Mouse (Mus musculus) G1E (cell line): Measurements from ENCODE around the gene Prrt3. TPM values are rescaled to one million over a fixed set of nuclear protein-coding genes. Genes with fewer than 3 reads are reported as not detected.
A peak's percentile ranks its signal among the peaks of the same experiment; 100 is the strongest.

Source experiments
- ATAC-seq: 2 replicates; pipeline ENCODE4 v1.8.0; 2016; ENCODE audit warnings: mild to moderate bottlenecking; ENCODE audit not compliant: insufficient number of reproducible peaks, poor library complexity, low FRiP score, severe bottlenecking; ENCODE audit errors: extremely low read depth
- DNase-seq: peaks from one replicate; pipeline ENCODE4 v3.0.0; 2012; ENCODE audit warnings: low spot score
- H3K27me3 ChIP-seq: 2 replicates; pipeline ENCODE4 v1.6.1; 2012; ENCODE audit warnings: mild to moderate bottlenecking, low read length, inconsistent platforms; ENCODE audit not compliant: insufficient read depth
- H3K36me3 ChIP-seq: replicated peaks from 2 replicates; pipeline ENCODE3; 2012; ENCODE audit warnings: mild to moderate bottlenecking, inconsistent platforms
- H3K4me1 ChIP-seq: 2 replicates; pipeline ENCODE4 v1.6.1; 2012; ENCODE audit warnings: low read depth, low read length, inconsistent platforms, mixed read lengths; ENCODE audit not compliant: insufficient read depth
- H3K4me3 ChIP-seq: 2 replicates; pipeline ENCODE4 v1.5.1; 2012; ENCODE audit warnings: low read depth, mild to moderate bottlenecking, inconsistent platforms, low read length, moderate library complexity, mixed read lengths
- H3K9me3 ChIP-seq: replicated peaks from 2 replicates; pipeline ENCODE4 v1.6.1; 2012; ENCODE audit warnings: inconsistent platforms
- CTCF ChIP-seq: IDR thresholded peaks from 2 replicates; pipeline ENCODE4 v1.5.1; 2012; ENCODE audit warnings: low read depth, low read length, inconsistent platforms, mixed read lengths
- GATA1 ChIP-seq: IDR thresholded peaks from 2 replicates; pipeline ENCODE4 v1.6.1; 2012; ENCODE audit warnings: borderline replicate concordance, low read length, inconsistent platforms, mixed read lengths
- GATA2 ChIP-seq: IDR thresholded peaks from 2 replicates; pipeline ENCODE4 v1.6.1; 2012; ENCODE audit warnings: low read depth, low read length, inconsistent platforms, borderline replicate concordance
- POLR2AphosphoS5 ChIP-seq: IDR thresholded peaks from 2 replicates; pipeline ENCODE4 v1.6.1; 2012; ENCODE audit warnings: low read depth, low read length, inconsistent platforms; ENCODE audit not compliant: insufficient replicate concordance
- TAL1 ChIP-seq: conservative IDR thresholded peaks from 2 replicates; pipeline ENCODE4 v1.6.1; 2012; ENCODE audit warnings: low read depth, low read length, inconsistent platforms, mixed read lengths
- polyA plus RNA-seq: library from polyadenylated mRNA; stranded (reverse); fragments of >175 nt; gene quantifications from 2 replicates; pipeline ENCODE4 v1.2.3, GENCODE M21; 2012
- total RNA-seq, 2 experiments: library from RNA; stranded (forward) in 1 of 2; stranded (reverse) in 1 of 2; fragments of 200-1000 nt in 1 of 2; fragments of >200 nt in 1 of 2; fragmentation: Nextera tagmentation in 1 of 2; gene quantifications; 2 replicates each; pipeline ENCODE4 v1.2.3; 2014 to 2017

The Prrt3 gene
- total and polyA plus RNA-seq, 3 experiments, result under 0.01 TPM; not detected in 2

DNA sequence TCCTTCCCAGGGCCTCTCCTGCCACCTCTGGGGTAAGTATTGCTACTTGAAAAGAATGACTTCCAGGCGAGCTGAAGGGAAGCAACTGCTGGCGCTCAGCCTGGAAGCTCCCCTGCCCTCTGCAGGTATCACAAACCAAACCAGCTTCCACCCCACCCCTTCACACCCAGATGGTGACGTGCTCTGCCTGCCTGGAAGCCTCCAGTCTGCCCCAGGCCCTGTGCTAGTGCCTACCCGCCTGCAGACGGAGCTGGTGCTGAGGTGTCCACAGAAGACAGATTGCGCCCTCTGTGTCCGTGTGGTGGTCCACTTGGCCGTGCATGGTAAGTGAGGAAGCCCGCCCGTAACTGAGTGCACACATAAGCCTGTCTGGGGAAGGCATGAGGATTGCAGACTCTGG lies 29.7 kb downstream of the Prrt3 start:
- no peak for TF ChIP-seq POLR2AphosphoS5
- no peak for TF ChIP-seq CTCF
- TF ChIP-seq GATA2, result no peak
- no peak for TF ChIP-seq GATA1
- no peak for TF ChIP-seq TAL1
- H3K4me1 ChIP-seq, result peaks cover 36% of the 10 kb centered on the region
- no peaks in the 10 kb centered on the region for H3K36me3 ChIP-seq
- H3K27me3 ChIP-seq, result peaks cover 77% of the 10 kb centered on the region
- peaks cover 4% of the 10 kb centered on the region; the same call in 1 of the 2 replicates for H3K9me3 ChIP-seq
- H3K4me3 ChIP-seq, result no peak overlapping the region
- no peak for DNase-seq
- no peak for ATAC-seq

DNA sequence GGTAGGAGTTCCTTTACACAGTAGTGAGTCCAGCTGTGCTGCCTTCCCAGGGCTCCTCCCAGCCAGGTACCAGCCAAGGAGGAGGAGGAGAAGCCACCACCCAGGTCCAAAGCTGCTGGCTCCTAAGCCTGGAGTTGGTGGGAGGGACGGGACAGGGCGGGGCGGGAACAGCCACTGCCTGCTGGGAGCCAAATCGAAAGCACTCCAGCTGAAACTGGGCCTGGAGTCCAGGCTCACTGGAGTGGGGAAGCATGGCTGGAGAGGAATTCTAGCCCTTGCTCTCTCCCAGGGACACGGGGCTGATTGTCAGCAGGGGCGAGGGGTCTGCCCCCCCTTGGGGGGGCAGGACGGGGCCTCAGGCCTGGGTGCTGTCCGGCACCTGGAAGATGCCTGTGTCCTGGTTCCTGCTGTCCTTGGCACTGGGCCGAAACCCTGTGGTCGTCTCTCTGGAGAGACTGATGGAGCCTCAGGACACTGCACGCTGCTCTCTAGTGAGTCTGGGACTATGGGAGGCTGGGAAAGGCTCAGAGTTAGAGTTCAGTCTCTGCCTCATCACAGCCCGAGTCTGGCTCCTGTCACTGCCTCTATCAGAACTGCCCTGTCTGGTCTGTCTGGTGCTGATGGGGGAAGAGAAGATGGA lies 30.3 kb downstream of the Prrt3 start, which contains the start of gene Il17rc:
Gene Il17rc, plus strand, starts transcription at position 131 of the 640 bp plus-strand sequence.
- H3K4me1 ChIP-seq, result peaks cover 31% of the 10 kb centered on the region
- peaks cover 4% of the 10 kb centered on the region; the same call in 1 of the 2 replicates for H3K9me3 ChIP-seq
- no peak for ATAC-seq
- peaks cover 70% of the 10 kb centered on the region for H3K27me3 ChIP-seq
- H3K36me3 ChIP-seq, result no peaks in the 10 kb centered on the region
- no peak for DNase-seq
- H3K4me3 ChIP-seq, result no peak within 1 kb of the TSS
- TF ChIP-seq CTCF (no peak), TAL1 (no peak), GATA1 (no peak)

DNA sequence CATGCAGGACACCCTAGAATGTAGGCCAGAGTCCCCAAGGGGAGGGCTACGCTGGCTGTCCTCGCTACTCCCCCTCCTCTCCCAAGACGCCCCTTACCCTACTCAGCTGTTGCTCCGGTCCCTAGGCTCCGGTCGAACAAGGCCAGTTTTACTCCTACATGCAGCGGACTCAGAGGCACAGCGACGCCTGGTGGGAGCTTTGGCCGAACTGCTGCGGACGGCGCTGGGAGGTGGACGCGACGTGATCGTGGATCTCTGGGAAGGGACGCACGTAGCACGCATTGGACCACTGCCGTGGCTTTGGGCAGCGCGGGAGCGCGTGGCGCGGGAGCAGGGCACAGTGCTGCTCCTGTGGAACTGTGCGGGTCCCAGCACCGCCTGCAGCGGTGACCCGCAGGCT lies 32.3 kb downstream of the Prrt3 start:
- Histone ChIP-seq H3K4me3 (0 out of 2 replicates have a peak overlapping the region, but pooled peaks have one; percentile 4), H3K4me1 (peaks cover 28% of the 10 kb centered on the region), H3K9me3 (peaks cover 4% of the 10 kb centered on the region; the same call in 1 of the 2 replicates), H3K27me3 (peaks cover 72% of the 10 kb centered on the region), H3K36me3 (no peaks in the 10 kb centered on the region)
- DNase-seq (no peak), ATAC-seq (no peak)
- TF ChIP-seq GATA1 (no peak), POLR2AphosphoS5 (no peak), CTCF (no peak), TAL1 (no peak), GATA2 (no peak)

DNA sequence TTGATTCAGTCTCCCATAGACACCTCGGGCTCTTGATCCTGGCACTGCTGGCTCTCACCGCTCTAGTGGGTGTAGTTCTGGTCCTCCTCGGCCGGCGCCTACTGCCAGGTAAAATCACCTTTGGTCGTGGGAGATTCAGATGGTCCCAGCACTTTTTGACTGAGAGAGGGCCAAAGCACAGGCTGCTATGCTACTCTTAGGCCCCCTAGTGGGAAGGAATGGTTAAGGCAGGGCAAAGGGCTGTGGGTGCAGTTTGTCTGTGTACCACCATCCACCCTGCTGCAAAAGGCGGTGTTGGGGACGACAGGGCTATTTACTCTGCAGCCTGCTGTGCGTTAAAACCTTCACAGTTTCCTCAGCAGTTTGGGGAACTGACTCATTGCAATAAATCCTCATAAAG lies 32.7 kb downstream of the Prrt3 start:
- no peak overlapping the region for H3K4me3 ChIP-seq
- H3K4me1 ChIP-seq, result peaks cover 27% of the 10 kb centered on the region
- ATAC-seq, result peak; percentile 38; the same call in 1 of the 2 replicates
- peaks cover 72% of the 10 kb centered on the region for H3K27me3 ChIP-seq
- H3K9me3 ChIP-seq, result peaks cover 4% of the 10 kb centered on the region; the same call in 1 of the 2 replicates
- DNase-seq, result peak; percentile 40
- H3K36me3 ChIP-seq, result no peaks in the 10 kb centered on the region
- TF ChIP-seq CTCF (peak; percentile 74), TAL1 (no peak)

DNA sequence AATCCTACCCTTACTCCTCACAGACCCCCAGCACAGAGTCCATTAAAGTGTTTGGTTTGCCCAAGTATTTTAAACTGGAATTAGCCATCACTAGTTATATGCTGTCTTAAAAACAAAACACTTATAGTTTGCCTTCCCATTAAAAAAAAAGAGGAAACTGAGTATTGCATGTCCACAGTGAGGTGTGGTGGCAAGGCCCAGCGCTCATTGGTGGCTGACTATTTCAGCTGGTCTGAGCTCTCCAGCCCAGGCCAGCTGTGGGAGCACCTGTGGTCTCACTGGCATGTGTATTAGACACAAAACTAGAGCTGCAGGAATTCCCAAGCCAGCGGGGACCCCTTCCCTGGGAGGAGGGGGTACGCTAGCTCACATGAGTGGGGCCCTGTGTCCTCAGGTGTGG lies 33.2 kb downstream of the Prrt3 start:
- Histone ChIP-seq H3K4me1 (peaks cover 23% of the 10 kb centered on the region), H3K4me3 (no peak overlapping the region), H3K27me3 (peaks cover 70% of the 10 kb centered on the region), H3K9me3 (peaks cover 4% of the 10 kb centered on the region; the same call in 1 of the 2 replicates), H3K36me3 (no peaks in the 10 kb centered on the region)
- TF ChIP-seq TAL1, result no peak
- TF ChIP-seq GATA2, result no peak
- TF ChIP-seq CTCF, result no peak
- no peak for TF ChIP-seq POLR2AphosphoS5
- TF ChIP-seq GATA1, result no peak
- DNase-seq, result no peak
- ATAC-seq, result no peak

DNA sequence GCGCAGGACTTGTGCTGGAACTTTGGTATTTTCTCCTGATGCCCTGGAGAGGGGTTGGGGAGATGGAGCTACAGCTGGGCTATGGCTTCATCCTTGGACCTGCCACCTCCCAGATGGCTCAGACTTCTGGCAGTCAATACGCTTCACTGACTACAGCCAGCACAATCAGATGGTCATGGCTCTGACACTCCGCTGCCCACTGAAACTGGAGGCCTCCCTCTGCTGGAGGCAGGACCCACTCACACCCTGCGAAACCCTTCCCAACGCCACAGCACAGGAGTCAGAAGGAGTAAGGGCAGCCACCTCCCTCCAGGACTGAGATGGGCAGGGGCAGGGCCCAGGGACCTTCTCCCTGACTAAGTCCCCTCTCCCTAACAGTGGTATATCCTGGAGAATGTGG lies 36.1 kb downstream of the Prrt3 start:
- Histone ChIP-seq H3K27me3 (peaks cover 58% of the 10 kb centered on the region), H3K4me1 (peaks cover 16% of the 10 kb centered on the region), H3K9me3 (peaks cover 4% of the 10 kb centered on the region; the same call in 1 of the 2 replicates), H3K36me3 (no peaks in the 10 kb centered on the region), H3K4me3 (no peak overlapping the region)
- no peak for ATAC-seq
- no peak for DNase-seq
- no peak for TF ChIP-seq GATA1
- TF ChIP-seq GATA2, result no peak
- no peak for TF ChIP-seq POLR2AphosphoS5

DNA sequence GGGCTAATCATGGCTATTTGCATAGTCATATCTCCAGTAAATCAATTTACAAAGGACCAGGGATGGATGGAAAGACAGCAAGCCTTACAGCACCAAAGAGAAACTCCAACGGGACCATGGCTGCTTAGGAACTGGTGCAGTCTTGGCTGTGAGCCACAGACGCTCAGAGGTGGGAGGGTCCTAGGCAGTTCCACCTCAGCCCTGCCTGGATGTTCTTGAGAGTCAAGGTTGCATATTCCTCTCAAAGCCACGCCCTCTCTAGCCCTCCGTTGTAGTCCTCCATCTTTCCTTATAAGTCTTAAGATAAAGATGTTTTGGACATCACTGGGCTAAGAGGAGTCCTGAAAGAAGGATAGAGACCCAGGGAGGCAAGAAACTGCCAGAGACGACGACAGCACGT lies 37.7 kb downstream of the Prrt3 start:
- peaks cover 47% of the 10 kb centered on the region for H3K27me3 ChIP-seq
- no peaks in the 10 kb centered on the region for H3K9me3 ChIP-seq
- no peak for DNase-seq
- no peak overlapping the region for H3K4me3 ChIP-seq
- ATAC-seq, result no peak
- H3K36me3 ChIP-seq, result no peaks in the 10 kb centered on the region
- H3K4me1 ChIP-seq, result peaks cover 4% of the 10 kb centered on the region
- TF ChIP-seq GATA2 (no peak), POLR2AphosphoS5 (no peak), CTCF (no peak), TAL1 (no peak), GATA1 (no peak)
